Mouse (Mus musculus) 3134 (cell line): ENCODE results near the gene Zfp947.
"Not testable (repeated sequence)": the region's sequence is repeated elsewhere in the genome, so short reads cannot be mapped to it uniquely, and the experiment has no call there.

ENCODE experiments used
- DNase-seq: peaks from one replicate; pipeline ENCODE4 v3.0.0-alpha.2; 2011; ENCODE audit warnings: low spot score; ENCODE audit not compliant: insufficient read length; ENCODE audit errors: extremely low read depth

The Zfp947 gene

GRCm38 (mm10) chr17:22165722-22166294 lies at the start of gene Zfp947:
TSS of gene Zfp947 (minus strand) at chr17:22166190.
- peak; percentile 72 for DNase-seq

- not testable (repeated sequence) for DNase-seq
Observed at GRCm38 (mm10) chr17:22165304-22165703, 686 bp downstream of the Zfp947 start.

- not testable (repeated sequence) for DNase-seq
Observed at GRCm38 (mm10) chr17:22153951-22154350, 12.0 kb downstream of the Zfp947 start.

- DNase-seq = no peak
Observed at GRCm38 (mm10) chr17:22118770-22119169, 47.2 kb downstream of the Zfp947 start.
